Mouse (Mus musculus) heart, embryonic 15.5 days (tissue): ENCODE data around the gene Gm5134. TPM values are rescaled to one million over a fixed set of nuclear protein-coding genes. Genes with fewer than 3 reads are reported as not detected.
"Not testable (repeated sequence)": the region's sequence is repeated elsewhere in the genome, so short reads cannot be mapped to it uniquely, and the experiment has no call there.

ENCODE experiments used
- ATAC-seq: fragments of 200-750 bp; cut with Nextera tagmentation; replicated peaks from 2 replicates; pipeline ENCODE4 v1.8.0; 2017; ENCODE audit warnings: low read depth, moderate TSS enrichment; ENCODE audit not compliant: insufficient number of reproducible peaks, insufficient read depth, low FRiP score
- H3K27ac ChIP-seq: fragments of 300-500 bp; sonication (generic); 2 replicates; pipeline ENCODE4 v1.5.1; 2015; ENCODE audit warnings: mild to moderate bottlenecking, inconsistent platforms
- H3K27me3 ChIP-seq: fragments of 300-500 bp; sonication (generic); 2 replicates; pipeline ENCODE4 v1.6.1; 2015; ENCODE audit warnings: inconsistent platforms
- H3K36me3 ChIP-seq: fragments of 300-500 bp; sonication (generic); 2 replicates; pipeline ENCODE4 v1.6.1; 2015; ENCODE audit warnings: mild to moderate bottlenecking, inconsistent platforms
- H3K4me1 ChIP-seq: fragments of 300-500 bp; sonication (generic); replicated peaks from 2 replicates; pipeline ENCODE4 v1.6.1; 2015; ENCODE audit warnings: inconsistent platforms
- H3K4me2 ChIP-seq: fragments of 300-500 bp; sonication (generic); 2 replicates; pipeline ENCODE4 v1.6.1; 2015; ENCODE audit warnings: inconsistent platforms, mild to moderate bottlenecking, moderate library complexity
- H3K4me3 ChIP-seq: fragments of 300-500 bp; sonication (generic); 2 replicates; pipeline ENCODE4 v1.5.1; 2015; ENCODE audit warnings: mild to moderate bottlenecking, inconsistent platforms
- H3K9ac ChIP-seq: fragments of 300-500 bp; sonication (generic); 2 replicates; pipeline ENCODE4 v1.6.1; 2015; ENCODE audit warnings: mild to moderate bottlenecking, inconsistent platforms
- H3K9me3 ChIP-seq: fragments of 300-500 bp; sonication (generic); replicated peaks from 2 replicates; pipeline ENCODE4 v1.6.1; 2016; ENCODE audit warnings: inconsistent platforms
- WGBS: fragments of 180-500 bp; shearing (Covaris S2); methylation state at CpG from one replicate; pipeline ENCODE4 v1.1.7; 2015; ENCODE audit warnings: mixed read lengths; 5-methylcytosine and 5-hydroxymethylcytosine counted together
- polyA plus RNA-seq: library from polyadenylated mRNA; unstranded; fragments of >200 nt; fragmentation: Nextera tagmentation; extraction: Ambion mirVana; gene quantifications from 2 replicates; pipeline ENCODE4 v1.2.1, GENCODE M21; 2015

Gene Gm5134
- polyA plus RNA-seq, 1 experiment from 2014 or later, result 0.05 TPM

DNA sequence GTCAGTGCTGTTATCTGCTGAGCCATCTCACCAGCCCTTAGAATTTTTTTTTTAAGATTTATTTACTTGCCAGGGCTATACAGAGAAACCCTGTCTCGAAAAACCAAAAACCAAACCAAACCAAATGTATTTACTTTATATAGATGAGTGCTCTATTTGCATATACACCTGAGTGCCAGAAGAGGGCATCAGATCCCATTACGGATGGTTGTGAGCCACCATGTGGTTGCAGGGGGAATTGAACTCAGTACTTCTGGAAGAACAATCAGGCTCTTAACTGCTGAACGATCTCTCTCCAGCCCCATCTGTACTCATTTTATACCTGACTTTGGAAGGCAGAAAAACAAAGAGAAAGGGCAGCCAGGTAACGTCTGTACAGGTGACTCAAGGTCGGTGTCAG, 20.9 kb downstream of the Gm5134 start:
- ATAC-seq, result no peak
- no peaks in the 10 kb centered on the region for H3K4me1 ChIP-seq
- H3K9me3 ChIP-seq, result no peaks in the 10 kb centered on the region
- H3K9ac ChIP-seq, result no peak overlapping the region
- no peaks in the 10 kb centered on the region for H3K36me3 ChIP-seq
- no peak overlapping the region for H3K4me2 ChIP-seq
- no peak overlapping the region for H3K27ac ChIP-seq
- no peaks in the 10 kb centered on the region; the same call in 1 of the 2 replicates for H3K27me3 ChIP-seq
- H3K4me3 ChIP-seq, result no peak overlapping the region
- WGBS, result 77% methylated on average over 5 of the region's 5 CpGs

DNA sequence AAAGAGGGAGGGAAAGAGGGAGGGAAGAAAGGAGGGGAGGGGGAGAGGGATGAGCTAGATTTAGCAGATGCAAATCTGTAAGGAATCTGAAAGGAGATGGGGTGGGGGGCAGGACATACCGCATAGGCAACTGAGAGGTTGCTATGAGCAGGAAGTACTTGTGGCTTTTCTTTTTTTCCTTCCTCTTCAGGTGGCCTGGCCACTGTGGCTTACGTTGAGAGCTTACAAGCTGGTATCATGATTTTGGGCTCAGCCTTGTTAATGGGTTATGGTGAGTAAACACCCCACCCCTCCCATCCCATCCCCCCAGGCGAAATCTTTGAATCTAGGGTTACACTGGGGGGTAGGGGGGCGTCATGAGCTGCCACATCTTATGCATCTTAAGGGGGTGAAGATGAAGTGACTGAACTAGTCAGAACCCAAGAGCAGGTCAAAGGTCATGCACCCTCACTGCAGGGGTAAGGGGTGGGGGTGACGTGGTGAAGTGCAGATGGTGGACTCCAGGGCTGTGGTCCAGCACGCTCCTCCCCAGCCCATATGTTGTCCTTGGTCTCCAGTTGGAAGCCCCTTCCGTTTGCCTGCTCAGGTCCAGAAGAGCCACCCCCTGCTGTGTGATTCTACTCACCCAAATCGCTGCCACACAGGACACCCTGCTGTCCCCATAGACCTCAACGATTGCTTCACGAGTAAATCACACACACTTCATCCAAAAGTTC, 24.0 kb downstream of the Gm5134 start:
- ATAC-seq, result no peak; the same call in 1 of the 2 replicates
- Histone ChIP-seq H3K4me1 (no peaks in the 10 kb centered on the region), H3K9me3 (no peaks in the 10 kb centered on the region), H3K4me3 (no peak overlapping the region), H3K9ac (no peak overlapping the region), H3K27ac (no peak overlapping the region), H3K4me2 (no peak overlapping the region), H3K36me3 (no peaks in the 10 kb centered on the region), H3K27me3 (no peaks in the 10 kb centered on the region)
- 39% methylated on average over 10 of the region's 10 CpGs for WGBS

- no peaks in the 10 kb centered on the region for H3K9me3 ChIP-seq
- 91% methylated on average over 5 of the region's 5 CpGs for WGBS
- H3K4me2 ChIP-seq, result no peak overlapping the region
- no peak for ATAC-seq
- no peaks in the 10 kb centered on the region for H3K36me3 ChIP-seq
- H3K27me3 ChIP-seq, result no peaks in the 10 kb centered on the region
- H3K4me1 ChIP-seq, result no peaks in the 10 kb centered on the region
- H3K9ac ChIP-seq, result no peak overlapping the region
- H3K4me3 ChIP-seq, result no peak overlapping the region
- no peak overlapping the region for H3K27ac ChIP-seq
Measured at GRCm38 (mm10) chr10:75978835-75979157, 24.5 kb downstream of the Gm5134 start.

- 72% methylated on average over 3 of the region's 3 CpGs for WGBS
- Histone ChIP-seq H3K4me1 (no peaks in the 10 kb centered on the region), H3K9me3 (no peaks in the 10 kb centered on the region), H3K27me3 (no peaks in the 10 kb centered on the region), H3K27ac (no peak overlapping the region), H3K9ac (no peak overlapping the region), H3K4me3 (no peak overlapping the region), H3K4me2 (no peak overlapping the region), H3K36me3 (no peaks in the 10 kb centered on the region)
- ATAC-seq, result no peak
Measured at GRCm38 (mm10) chr10:75979432-75979831, 25.1 kb downstream of the Gm5134 start.

GRCm38 (mm10) chr10:75990430-75991042, 36.2 kb downstream of the Gm5134 start:
- 73% methylated on average over 4 of the region's 4 CpGs for WGBS
- Histone ChIP-seq H3K27me3 (no peaks in the 10 kb centered on the region), H3K36me3 (no peaks in the 10 kb centered on the region), H3K4me2 (no peak overlapping the region), H3K9me3 (no peaks in the 10 kb centered on the region), H3K27ac (no peak overlapping the region), H3K4me1 (no peaks in the 10 kb centered on the region), H3K9ac (no peak overlapping the region), H3K4me3 (no peak overlapping the region)
- no peak for ATAC-seq

GRCm38 (mm10) chr10:75993616-75994240, 39.4 kb downstream of the Gm5134 start:
- Histone ChIP-seq H3K27me3 (no peaks in the 10 kb centered on the region), H3K36me3 (no peaks in the 10 kb centered on the region), H3K4me3 (no peak overlapping the region), H3K9ac (no peak overlapping the region), H3K4me2 (no peak overlapping the region), H3K27ac (no peak overlapping the region), H3K4me1 (no peaks in the 10 kb centered on the region), H3K9me3 (no peaks in the 10 kb centered on the region)
- ATAC-seq, result no peak
- WGBS, result 85% methylated on average over 15 of the region's 15 CpGs

GRCm38 (mm10) chr10:75994531-75995210, 40.4 kb downstream of the Gm5134 start:
- not testable (repeated sequence) for ATAC-seq, H3K27ac ChIP-seq, H3K4me1 ChIP-seq, H3K27me3 ChIP-seq, H3K4me3 ChIP-seq, H3K4me2 ChIP-seq, H3K36me3 ChIP-seq, H3K9me3 ChIP-seq, H3K9ac ChIP-seq
- 72% methylated on average over 13 of the region's 13 CpGs for WGBS

- Histone ChIP-seq H3K27ac (no peak overlapping the region), H3K9ac (no peak overlapping the region), H3K27me3 (no peaks in the 10 kb centered on the region), H3K4me1 (no peaks in the 10 kb centered on the region), H3K4me2 (no peak overlapping the region), H3K36me3 (no peaks in the 10 kb centered on the region), H3K9me3 (no peaks in the 10 kb centered on the region), H3K4me3 (no peak overlapping the region)
- 72% methylated on average over 11 of the region's 11 CpGs for WGBS
- ATAC-seq, result no peak
Measured at GRCm38 (mm10) chr10:75995463-75995862, 41.1 kb downstream of the Gm5134 start.

GRCm38 (mm10) chr10:75996315-75996714, 42.0 kb downstream of the Gm5134 start:
- Histone ChIP-seq H3K9me3 (no peaks in the 10 kb centered on the region), H3K4me3 (no peak overlapping the region), H3K27me3 (no peaks in the 10 kb centered on the region), H3K27ac (no peak overlapping the region), H3K9ac (no peak overlapping the region), H3K4me2 (no peak overlapping the region), H3K4me1 (peaks cover 2% of the 10 kb centered on the region), H3K36me3 (no peaks in the 10 kb centered on the region)
- WGBS, result 45% methylated on average over 3 of the region's 3 CpGs
- no peak for ATAC-seq

GRCm38 (mm10) chr10:76001160-76001559, 46.8 kb downstream of the Gm5134 start:
- no peak for ATAC-seq
- Histone ChIP-seq H3K27me3 (no peaks in the 10 kb centered on the region), H3K4me1 (peaks cover 8% of the 10 kb centered on the region), H3K36me3 (no peaks in the 10 kb centered on the region), H3K27ac (no peak overlapping the region), H3K4me3 (no peak overlapping the region), H3K9me3 (no peaks in the 10 kb centered on the region), H3K4me2 (no peak overlapping the region), H3K9ac (no peak overlapping the region)
- WGBS, result 22% methylated on average over 7 of the region's 7 CpGs

- no peak overlapping the region for H3K9ac ChIP-seq
- H3K4me3 ChIP-seq, result no peak overlapping the region
- no peaks in the 10 kb centered on the region for H3K36me3 ChIP-seq
- H3K27me3 ChIP-seq, result no peaks in the 10 kb centered on the region
- no peak overlapping the region for H3K27ac ChIP-seq
- ATAC-seq, result no peak
- H3K9me3 ChIP-seq, result no peaks in the 10 kb centered on the region
- WGBS, result 33% methylated on average over 3 of the region's 3 CpGs
- peaks cover 8% of the 10 kb centered on the region for H3K4me1 ChIP-seq
- no peak overlapping the region for H3K4me2 ChIP-seq
Measured at GRCm38 (mm10) chr10:76002101-76002521, 47.8 kb downstream of the Gm5134 start.
